Mouse (Mus musculus) urinary bladder, postnatal 25 days (tissue): ENCODE results near the gene Ttc7b.

Source experiments
- DNase-seq: peaks from one replicate; pipeline ENCODE4 v3.0.0; 2022; ENCODE audit warnings: low spot score

The Ttc7b gene

DNA sequence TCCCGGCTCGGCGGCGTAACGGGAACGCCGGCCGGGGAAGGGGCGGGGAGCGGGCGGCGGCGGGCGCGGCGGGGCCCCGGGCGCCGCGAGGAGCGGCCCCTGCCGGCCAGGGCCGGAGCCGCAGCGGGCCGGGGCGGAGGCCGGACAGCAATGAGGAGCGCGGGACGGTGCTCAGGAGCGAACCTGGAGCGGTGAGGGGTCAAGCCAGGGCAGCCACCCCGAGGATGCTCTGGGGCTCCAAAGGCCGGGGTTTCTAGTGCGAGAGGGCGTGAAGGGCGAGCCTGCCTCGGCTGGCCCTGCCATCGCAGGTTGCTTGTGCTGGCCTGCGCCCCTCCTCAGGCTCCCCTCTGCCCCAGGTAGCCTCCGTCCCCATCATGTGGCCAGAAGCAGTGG lies at the start of gene Ttc7b:
Gene Ttc7b, minus strand, starts transcription at position 33 of the 393 bp plus-strand sequence.
- peak; percentile 70 for DNase-seq

DNA sequence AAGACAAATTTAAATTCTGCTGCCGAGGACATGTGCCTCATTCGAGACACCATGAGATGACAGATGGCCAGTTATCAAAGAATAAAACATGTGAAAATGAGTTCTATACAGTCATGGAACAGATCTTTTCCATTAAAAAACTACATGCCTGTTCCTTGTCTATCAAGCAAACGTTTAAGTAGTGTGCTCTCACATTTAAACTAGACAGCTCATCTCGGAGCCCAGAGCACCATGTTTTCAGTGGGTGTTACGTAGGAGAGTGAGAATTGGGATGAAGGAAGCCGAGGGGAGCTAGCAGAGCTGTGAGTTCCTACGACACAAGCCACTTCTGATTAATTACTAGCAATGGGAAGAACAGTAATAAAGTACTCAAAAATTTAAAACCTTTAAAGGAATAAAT lies 48.2 kb upstream of the Ttc7b start:
- DNase-seq = no peak

DNA sequence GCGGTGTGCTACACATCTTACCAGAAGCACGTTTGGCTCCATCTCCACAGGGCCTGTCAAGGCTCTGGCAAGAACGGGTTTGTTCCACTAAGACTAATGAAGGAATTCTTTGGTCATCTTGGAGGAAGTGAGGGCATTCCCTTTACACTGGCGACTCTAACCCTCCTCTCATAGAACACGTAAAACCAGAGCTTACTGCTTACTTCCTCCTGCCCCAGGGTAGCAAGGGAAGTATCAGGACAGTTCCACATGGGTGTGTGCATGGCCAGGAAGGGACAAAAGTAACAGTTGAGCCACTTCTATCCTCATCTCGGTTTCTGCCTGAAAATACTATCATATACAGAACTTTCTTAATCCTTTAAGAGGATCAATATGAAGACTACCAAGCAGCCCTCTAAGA lies 47.5 kb upstream of the Ttc7b start:
- no peak for DNase-seq

DNA sequence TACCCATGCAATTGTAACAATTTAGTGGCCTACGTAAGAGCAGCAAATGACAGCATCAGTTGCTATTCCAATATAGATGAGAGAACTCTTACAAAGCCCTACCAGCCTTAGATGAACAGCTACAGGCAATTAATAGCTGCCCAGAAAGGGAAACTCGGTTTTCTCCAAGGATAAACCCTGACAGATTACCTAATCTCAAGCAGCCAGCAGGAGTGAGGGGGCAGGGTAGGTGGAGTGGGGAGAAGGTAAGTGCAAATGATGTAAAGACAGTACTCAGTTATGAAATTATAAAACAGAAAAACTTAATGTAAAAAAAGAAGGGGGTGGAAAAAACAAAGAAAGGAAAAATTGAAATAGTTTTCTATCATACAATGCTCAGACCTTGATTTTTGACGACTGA lies 47.0 kb upstream of the Ttc7b start:
- DNase-seq = no peak

- no peak for DNase-seq
These were observed 33.0 kb upstream of the Ttc7b start for GRCm38 (mm10) chr12:100553675-100554074.

DNA sequence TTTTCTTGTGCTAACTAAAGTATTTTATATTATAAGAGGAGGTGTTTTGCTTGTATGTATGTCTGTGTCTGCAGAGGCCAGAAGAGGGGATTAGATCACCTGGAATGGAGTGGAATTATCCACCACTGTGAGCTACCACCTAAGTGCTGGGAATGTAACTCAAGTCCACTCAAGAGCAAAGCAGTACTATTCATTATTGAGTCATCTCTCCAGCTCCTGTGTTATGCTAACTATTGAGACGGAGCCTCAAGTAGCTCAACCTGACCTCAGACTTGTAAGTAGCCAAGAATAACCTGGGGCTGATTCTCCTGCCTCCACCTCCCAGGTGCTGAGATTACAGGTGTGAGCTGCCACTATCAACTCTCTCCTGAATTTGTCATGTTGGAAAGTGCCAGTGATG lies 31.3 kb upstream of the Ttc7b start:
- DNase-seq = no peak

- no peak for DNase-seq
These were observed 23.6 kb upstream of the Ttc7b start for GRCm38 (mm10) chr12:100544194-100544567.

GRCm38 (mm10) chr12:100543437-100544193 lies 23.0 kb upstream of the Ttc7b start:
- no peak for DNase-seq

DNA sequence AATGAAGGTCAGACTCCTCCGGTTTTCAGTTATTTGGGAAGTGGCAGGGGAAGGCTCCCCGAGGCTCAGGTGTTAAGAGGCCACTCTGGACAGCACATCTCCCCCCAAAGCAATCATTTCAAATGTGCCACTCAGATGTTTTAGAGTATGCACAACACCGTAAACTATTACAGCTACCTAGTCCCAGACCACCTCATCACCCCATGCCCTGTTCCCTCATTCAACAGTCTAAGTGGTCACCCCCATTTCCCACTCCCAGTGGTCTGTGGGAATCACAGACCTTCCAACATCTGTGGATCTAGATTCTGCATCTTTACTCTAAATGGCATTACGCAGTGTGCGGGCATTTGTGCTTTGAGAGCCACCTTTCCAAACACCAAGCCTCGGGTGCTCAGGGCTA lies 21.9 kb upstream of the Ttc7b start:
- no peak for DNase-seq

DNA sequence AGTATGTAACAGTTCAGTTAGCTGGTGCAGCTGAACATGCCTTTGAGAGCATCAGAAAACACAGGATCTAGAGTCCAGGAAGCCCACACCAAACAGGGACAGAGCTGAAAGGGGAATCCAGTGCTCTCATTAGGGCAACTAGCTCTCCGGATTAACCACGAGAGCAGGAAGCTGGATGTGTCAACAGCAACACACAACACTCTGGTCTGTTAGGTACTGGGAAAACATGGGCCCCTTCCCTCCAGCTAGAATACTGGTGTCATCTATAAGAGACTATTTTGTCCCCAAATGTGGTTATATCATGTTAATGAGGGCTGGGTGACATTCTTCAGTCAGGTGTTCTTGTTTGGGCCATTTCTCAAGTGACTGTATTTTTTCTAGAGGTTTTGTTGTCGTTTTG lies 21.4 kb upstream of the Ttc7b start:
- no peak for DNase-seq

DNA sequence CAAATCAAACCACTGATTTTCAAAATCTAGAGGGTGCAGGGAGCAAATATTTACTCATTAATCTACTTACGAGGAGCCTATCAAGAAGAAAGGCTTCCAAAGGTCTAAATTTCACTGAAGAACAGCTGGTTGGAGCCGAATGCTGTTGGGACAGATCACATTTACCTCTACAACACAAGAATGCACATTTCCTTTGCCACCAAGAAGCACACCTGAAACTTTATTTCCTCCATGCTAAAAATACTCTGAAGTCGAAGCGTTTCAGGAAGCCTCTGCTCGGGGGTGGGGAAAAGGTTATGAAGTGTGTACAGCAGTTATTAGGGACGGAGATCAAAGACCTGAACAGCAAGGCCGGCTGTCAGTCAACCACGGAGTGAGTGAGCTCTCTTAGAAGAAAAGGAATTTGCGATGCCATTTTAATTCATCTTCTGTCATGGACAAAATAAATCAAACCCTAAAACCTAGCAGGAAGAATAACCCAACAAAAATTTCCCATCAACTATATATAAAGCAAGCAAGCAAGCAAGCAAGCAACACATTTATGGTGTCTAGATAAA lies 18.6 kb upstream of the Ttc7b start:
- DNase-seq = no peak

GRCm38 (mm10) chr12:100538445-100539157 lies 18.0 kb upstream of the Ttc7b start:
- no peak for DNase-seq

DNA sequence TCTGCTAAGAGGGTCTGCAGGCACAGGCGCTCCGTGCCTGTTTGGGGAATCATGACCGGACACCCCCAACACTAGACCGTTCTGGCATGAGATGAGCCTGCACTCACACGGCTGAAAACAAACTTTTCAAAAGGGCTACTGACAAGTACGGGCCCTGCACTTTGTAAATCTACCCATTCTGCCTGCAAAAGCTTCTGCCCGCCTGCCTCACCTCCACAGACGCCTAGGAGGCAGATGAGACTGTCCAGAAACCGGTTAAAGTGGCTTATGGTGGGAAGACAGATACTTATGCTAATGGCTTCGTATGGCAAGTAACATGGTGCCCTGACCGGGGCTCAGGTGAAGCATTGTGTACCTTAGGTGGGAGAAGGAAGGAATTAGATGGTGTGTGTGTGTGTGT lies 16.5 kb upstream of the Ttc7b start:
- DNase-seq = no peak

GRCm38 (mm10) chr12:100535028-100535427 lies 14.4 kb upstream of the Ttc7b start:
- DNase-seq = no peak

DNA sequence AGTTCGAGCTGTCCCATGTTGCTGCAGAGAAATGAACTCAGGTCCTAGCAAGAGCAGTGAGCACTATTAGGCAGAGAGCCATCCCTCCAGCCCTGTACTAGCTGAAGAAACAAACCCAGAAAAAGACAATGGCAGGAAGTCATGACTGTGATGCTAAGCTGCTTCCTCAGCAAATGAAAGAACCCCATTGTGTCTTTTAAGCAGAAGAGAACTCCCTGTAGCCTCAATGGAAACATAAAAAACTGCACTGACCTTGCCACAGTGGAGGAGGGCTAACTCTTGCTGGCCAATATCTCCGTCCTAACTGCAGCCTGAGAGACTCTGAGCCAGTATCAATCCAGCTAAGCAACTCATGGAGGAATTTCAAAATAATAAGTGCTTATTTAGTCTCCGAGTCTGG lies 13.4 kb upstream of the Ttc7b start:
- DNase-seq = no peak

DNA sequence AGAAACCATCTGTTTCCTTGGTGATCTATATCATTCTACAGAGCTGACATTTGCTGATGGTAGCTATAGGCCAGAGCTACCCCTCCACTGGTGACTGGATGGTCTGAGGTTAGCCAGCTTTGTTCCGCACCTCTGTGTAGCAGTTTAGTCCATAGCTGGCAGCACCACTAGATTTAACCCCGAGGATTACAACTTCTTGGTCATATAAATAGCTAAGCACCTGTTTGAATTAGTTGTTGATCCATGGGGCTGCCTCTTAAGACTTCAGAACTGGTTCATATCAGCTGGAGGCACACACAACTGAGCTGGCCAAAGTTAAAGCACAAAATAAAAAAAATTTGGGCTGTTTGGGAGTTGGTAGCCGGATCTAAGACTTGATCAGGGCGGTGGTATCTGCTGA lies 12.6 kb upstream of the Ttc7b start:
- DNase-seq = no peak

DNA sequence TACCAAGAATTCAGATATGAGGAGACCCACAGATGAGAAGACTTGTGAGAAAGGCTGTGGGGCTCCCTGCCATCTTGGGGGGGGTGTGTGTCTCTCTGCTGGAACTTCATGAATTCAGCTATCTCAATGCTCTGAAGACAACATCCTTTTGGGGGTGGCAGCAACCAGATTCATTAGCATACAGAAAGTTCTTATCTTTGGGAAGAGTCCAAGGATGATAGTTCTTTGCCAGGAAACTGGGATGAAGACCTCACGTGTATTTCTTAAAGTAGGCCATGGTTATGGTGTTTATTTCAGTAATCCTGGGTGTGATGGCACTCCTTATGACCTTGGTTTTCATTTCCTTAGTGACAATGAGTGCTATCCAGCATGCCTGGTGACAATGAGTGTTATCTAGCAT lies 11.1 kb upstream of the Ttc7b start:
- no peak for DNase-seq

- no peak for DNase-seq
These were observed 10.2 kb upstream of the Ttc7b start for GRCm38 (mm10) chr12:100530871-100531270.

- no peak for DNase-seq
These were observed 9.0 kb upstream of the Ttc7b start for GRCm38 (mm10) chr12:100529651-100530050.

- peak; percentile 57 for DNase-seq
These were observed 8.5 kb upstream of the Ttc7b start for GRCm38 (mm10) chr12:100529172-100529571.

DNA sequence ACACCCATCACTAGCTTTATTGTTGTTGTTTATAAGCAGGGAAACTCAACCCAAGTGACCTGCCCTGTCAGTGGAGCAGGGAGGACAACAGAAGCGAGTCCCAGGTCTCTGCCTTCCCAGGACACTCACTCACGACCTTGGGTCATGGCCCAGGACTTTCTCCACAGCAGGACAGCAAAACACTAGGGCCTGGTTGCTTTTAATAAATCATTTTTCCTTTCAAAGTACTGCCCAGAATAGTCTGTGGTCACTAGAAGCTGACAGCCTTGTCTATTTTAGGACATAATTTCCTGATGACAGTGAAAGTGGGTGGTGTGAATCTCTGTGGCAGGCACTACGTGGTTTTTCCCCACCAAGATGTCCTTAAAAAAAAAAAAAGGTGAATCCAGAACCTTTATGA lies 7.6 kb upstream of the Ttc7b start:
- DNase-seq = no peak

GRCm38 (mm10) chr12:100527753-100528152 lies 7.1 kb upstream of the Ttc7b start:
- DNase-seq = no peak

DNA sequence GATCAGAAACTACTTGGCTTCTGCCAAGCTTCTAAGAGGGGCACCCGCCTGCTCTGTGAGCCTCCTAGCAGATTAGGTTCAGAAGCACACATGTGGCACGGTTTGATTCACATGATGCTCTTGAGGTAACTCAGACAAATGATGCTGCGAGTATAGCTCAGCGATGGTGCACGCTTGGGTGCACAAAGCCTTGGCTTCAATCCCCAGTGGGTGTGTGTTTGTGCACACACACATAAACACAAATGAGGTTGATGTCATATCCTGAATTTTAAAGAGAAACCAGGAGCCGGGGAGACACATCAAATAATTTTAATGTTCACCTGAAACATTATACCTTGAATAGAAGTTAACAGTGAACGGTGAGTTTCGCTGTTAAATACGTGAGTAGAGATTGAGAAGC lies 6.6 kb upstream of the Ttc7b start:
- no peak for DNase-seq

DNA sequence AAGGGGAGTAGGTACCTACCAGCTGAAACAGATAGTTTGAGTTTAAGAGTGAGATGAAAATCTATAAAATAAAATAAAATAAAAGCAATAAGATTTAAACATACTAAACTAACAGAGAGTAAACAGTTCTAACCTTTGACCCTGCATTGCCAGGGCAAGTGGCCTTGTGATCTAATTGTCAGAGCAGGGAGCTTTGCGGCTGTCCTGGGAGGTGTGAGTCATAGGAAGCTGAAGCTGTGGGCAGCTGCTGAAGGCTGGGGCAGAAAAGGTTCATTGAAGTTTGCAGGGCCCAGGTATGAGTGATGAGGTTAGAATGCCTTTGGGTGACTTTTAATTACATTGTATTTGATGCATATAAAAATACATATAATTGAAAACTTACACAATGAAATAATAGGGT lies 5.3 kb upstream of the Ttc7b start:
- no peak for DNase-seq
